Mouse (Mus musculus) gastrocnemius, adult 2 months (tissue): ENCODE results near the gene Car15. TPM values are rescaled to one million over a fixed set of nuclear protein-coding genes. Genes with fewer than 3 reads are reported as not detected.
A peak's percentile ranks its signal among the peaks of the same experiment; 100 is the strongest.

Experiments
- DNase-seq: peaks from one replicate; pipeline ENCODE4 v3.0.0; 2022
- H3K27ac ChIP-seq: fragments of 200-600 bp; 2 replicates; pipeline ENCODE4 v1.8.1; 2022; ENCODE audit warnings: mild to moderate bottlenecking
- H3K4me3 ChIP-seq: fragments of 200-600 bp; 2 replicates; pipeline ENCODE4 v1.8.1; 2022; ENCODE audit warnings: mild to moderate bottlenecking, moderate library complexity
- CTCF ChIP-seq: fragments of 200-600 bp; IDR thresholded peaks from 2 replicates; pipeline ENCODE4 v1.8.1; 2022; ENCODE audit warnings: antibody characterized with exemption, mild to moderate bottlenecking, moderate library complexity
- intact Hi-C: fragments of 180-260 bp; cut with DNase I; formaldehyde crosslinking; loops from one replicate; pipeline ENCODE4 v1.15.1; 2025
- long read RNA-seq, 2 experiments: library from polyadenylated mRNA; stranded (forward); transcript quantifications; one replicate each; pipeline ENCODE4 v2.0.0; 2021
- total RNA-seq, 2 experiments: library from RNA; stranded (reverse); gene quantifications; 2 replicates each; pipeline ENCODE4 v1.2.3; 2021

Gene Car15
- 1 to 10 TPM; 1.3 to 2.1 TPM for total RNA-seq
- long read RNA-seq, experiment 1, partial matches to known transcripts = 0 of 1 reads
- long read RNA-seq, experiment 1, other reads (novel, unspliced or antisense) = 1 of 1 reads
- long read RNA-seq, experiment 2 = 0 reads

- no peak within 1 kb of the TSS for H3K27ac ChIP-seq
These were observed at the start of gene Car15 for GRCm38 (mm10) chr16:17838051-17838450. TSS of gene Car15 (minus strand) at chr16:17838364.

GRCm38 (mm10) chr16:17884116-17884515 is 46.0 kb upstream of the Car15 start:
- intact Hi-C loops = no loop called here
- TF ChIP-seq CTCF = no peak
- no peak for DNase-seq
- H3K27ac ChIP-seq = peak overlapping the region; percentile 38; the same call in 1 of the 2 replicates
- H3K4me3 ChIP-seq = no peak overlapping the region

More at GRCm38 (mm10) chr16:17838051-17838450, at the start of gene Car15:
- H3K4me3 ChIP-seq = no peak within 1 kb of the TSS
- intact Hi-C loops = no loop called here
- TF ChIP-seq CTCF = no peak
- no peak for DNase-seq

GRCm38 (mm10) chr16:17882196-17882595 is 44.0 kb upstream of the Car15 start:
- no peak for TF ChIP-seq CTCF
- Histone ChIP-seq H3K27ac (peak overlapping the region; percentile 4; the same call in 1 of the 2 replicates), H3K4me3 (no peak overlapping the region)
- intact Hi-C loops = no loop called here
- no peak for DNase-seq

- TF ChIP-seq CTCF = no peak
- DNase-seq = no peak
- no peak overlapping the region for H3K27ac ChIP-seq
- H3K4me3 ChIP-seq = no peak overlapping the region
- intact Hi-C loops = no loop called here
These were observed 41.4 kb upstream of the Car15 start for GRCm38 (mm10) chr16:17879571-17879970.

- intact Hi-C loops = no loop called here
- DNase-seq = no peak
- Histone ChIP-seq H3K4me3 (no peak overlapping the region), H3K27ac (no peak overlapping the region; the same call in 1 of the 2 replicates)
- no peak for TF ChIP-seq CTCF
These were observed 37.9 kb upstream of the Car15 start for GRCm38 (mm10) chr16:17876096-17876495.

GRCm38 (mm10) chr16:17875174-17875573 is 37.0 kb upstream of the Car15 start:
- peak overlapping the region; percentile 31 for H3K27ac ChIP-seq
- intact Hi-C loops = no loop called here
- DNase-seq = peak; percentile 51
- H3K4me3 ChIP-seq = no peak overlapping the region
- TF ChIP-seq CTCF = no peak

GRCm38 (mm10) chr16:17872995-17873394 is 34.8 kb upstream of the Car15 start:
- Histone ChIP-seq H3K27ac (0 out of 2 replicates have a peak overlapping the region, but pooled peaks have one; percentile 16), H3K4me3 (no peak overlapping the region)
- no peak for DNase-seq
- no peak for TF ChIP-seq CTCF
- intact Hi-C loops = no loop called here

GRCm38 (mm10) chr16:17871248-17871647 is 33.1 kb upstream of the Car15 start:
- no peak for TF ChIP-seq CTCF
- DNase-seq = no peak
- intact Hi-C loops = no loop called here

GRCm38 (mm10) chr16:17865770-17866169 is 27.6 kb upstream of the Car15 start:
- DNase-seq = no peak
- Histone ChIP-seq H3K4me3 (no peak overlapping the region), H3K27ac (no peak overlapping the region)
- intact Hi-C loops = no loop called here
- TF ChIP-seq CTCF = no peak

More at GRCm38 (mm10) chr16:17871248-17871647, 33.1 kb upstream of the Car15 start:
- H3K4me3 ChIP-seq = no peak overlapping the region
- no peak overlapping the region for H3K27ac ChIP-seq

- no peak for DNase-seq
- intact Hi-C loops = no loop called here
- no peak for TF ChIP-seq CTCF
- Histone ChIP-seq H3K27ac (no peak overlapping the region), H3K4me3 (no peak overlapping the region)
These were observed 27.1 kb upstream of the Car15 start for GRCm38 (mm10) chr16:17865293-17865692.

GRCm38 (mm10) chr16:17858592-17858991 is 20.4 kb upstream of the Car15 start:
- intact Hi-C loops = loop anchor here (5.0 kb wide), 1 partner anchor 79 kb away; no protein-coding TSS in a partner anchor
- TF ChIP-seq CTCF = peak; percentile 58
- H3K27ac ChIP-seq = no peak overlapping the region
- no peak for DNase-seq
- no peak overlapping the region for H3K4me3 ChIP-seq

- DNase-seq = no peak
- no peak for TF ChIP-seq CTCF
- intact Hi-C loops = loop anchor here (5.0 kb wide), 1 partner anchor 80 kb away; no protein-coding TSS in a partner anchor
These were observed 19.0 kb upstream of the Car15 start for GRCm38 (mm10) chr16:17857157-17857556.

GRCm38 (mm10) chr16:17853263-17853662 is 15.1 kb upstream of the Car15 start:
- no peak overlapping the region for H3K4me3 ChIP-seq
- intact Hi-C loops = no loop called here
- H3K27ac ChIP-seq = no peak overlapping the region
- DNase-seq = no peak
- no peak for TF ChIP-seq CTCF

More at GRCm38 (mm10) chr16:17857157-17857556, 19.0 kb upstream of the Car15 start:
- Histone ChIP-seq H3K27ac (no peak overlapping the region), H3K4me3 (no peak overlapping the region)

GRCm38 (mm10) chr16:17851860-17852259 is 13.7 kb upstream of the Car15 start:
- intact Hi-C loops = no loop called here
- H3K4me3 ChIP-seq = no peak overlapping the region
- no peak overlapping the region for H3K27ac ChIP-seq
- no peak for TF ChIP-seq CTCF
- DNase-seq = no peak
